Mouse (Mus musculus) kidney, adult 2 months (tissue): Measurements from ENCODE around the gene Nkg7.

Experiments
- CTCF ChIP-seq: fragments of 200-500 bp; conservative IDR thresholded peaks from 2 replicates; pipeline ENCODE4 v1.5.1; 2011; ENCODE audit warnings: low read depth, mild to moderate bottlenecking, control low read depth, low read length, moderate library complexity, mixed read lengths; ENCODE audit not compliant: insufficient read depth, insufficient read length
- POLR2A ChIP-seq: fragments of 200-500 bp; IDR thresholded peaks from one replicate; pipeline ENCODE4 v1.6.1; 2011; ENCODE audit warnings: low read depth, low read length, control low read depth

- TF ChIP-seq POLR2A (no peak), CTCF (no peak)
These were observed 10.9 kb downstream of the Nkg7 start for GRCm38 (mm10) chr7:43447801-43448200.
